ENCODE assay signal across 8 mouse cellular contexts in the genomic region with DNA sequence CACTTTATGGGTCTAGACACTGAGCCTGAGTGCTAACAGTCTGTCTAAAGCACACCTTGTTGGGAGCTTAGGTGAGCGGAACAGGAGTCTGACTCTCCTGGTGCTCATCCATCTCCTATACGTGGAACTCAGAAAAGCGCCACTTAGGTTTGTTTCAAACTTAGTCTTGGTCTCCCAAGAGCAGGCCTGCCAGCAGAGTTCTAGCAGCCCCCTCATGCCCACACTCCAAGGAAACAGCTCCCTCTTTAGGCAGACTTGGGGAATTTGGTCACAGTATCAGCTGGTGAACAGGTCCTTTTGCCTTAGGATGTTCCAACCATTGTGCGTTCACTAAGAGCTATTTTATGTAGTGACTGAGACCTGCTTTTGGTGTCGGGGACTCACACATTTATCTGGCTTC.
A peak's percentile ranks its signal among the peaks of the same experiment; 100 is the strongest.
DNase-seq lines count a peak whose midpoint lies in the region; ATAC-seq and TF ChIP-seq lines count a peak whose summit lies in the region.

No protein-coding gene starts in this region.

- H3K4me1 ChIP-seq in forebrain, embryonic 10.5 days, result no peaks in the 10 kb centered on the region
- no peaks in the 10 kb centered on the region for H3K4me1 ChIP-seq in forebrain, embryonic 11.5 days (replicated peaks; ENCODE audit: control insufficient read depth, insufficient read depth, low read length)
- H3K4me1 ChIP-seq in midbrain, embryonic 11.5 days (ENCODE audit: control insufficient read depth, insufficient read depth, low read length), result no peaks in the 10 kb centered on the region
- H3K4me1 ChIP-seq in midbrain, embryonic 16.5 days (ENCODE audit: control insufficient read depth, insufficient read depth, low read length), result no peaks in the 10 kb centered on the region
- no peaks in the 10 kb centered on the region for H3K4me1 ChIP-seq in limb, embryonic 14.5 days (ENCODE audit: control insufficient read depth, insufficient read depth, low read length)

- H3K4me3 ChIP-seq in forebrain, embryonic 10.5 days, result no peak overlapping the region
- no peak overlapping the region for H3K4me3 ChIP-seq in forebrain, embryonic 11.5 days (ENCODE audit: low read depth, low read length)
- no peak overlapping the region for H3K4me3 ChIP-seq in midbrain, embryonic 11.5 days (ENCODE audit: low read depth, low read length)
- no peak overlapping the region for H3K4me3 ChIP-seq in midbrain, embryonic 16.5 days (ENCODE audit: low read depth, low read length)
- H3K4me3 ChIP-seq in limb, embryonic 14.5 days (replicated peaks; ENCODE audit: low read length), result no peak overlapping the region

- no peak overlapping the region for H3K9ac ChIP-seq in forebrain, embryonic 11.5 days (ENCODE audit: low read length)
- H3K9ac ChIP-seq in midbrain, embryonic 11.5 days (ENCODE audit: low read length), result no peak overlapping the region
- no peak overlapping the region for H3K9ac ChIP-seq in midbrain, embryonic 16.5 days (ENCODE audit: low read depth, low read length)
- no peak overlapping the region for H3K9ac ChIP-seq in limb, embryonic 14.5 days (ENCODE audit: low read depth, low read length, severe bottlenecking)

- H3K27me3 ChIP-seq in forebrain, embryonic 10.5 days (ENCODE audit: poor library complexity, severe bottlenecking), result no peaks in the 10 kb centered on the region
- no peaks in the 10 kb centered on the region for H3K27me3 ChIP-seq in forebrain, embryonic 11.5 days (ENCODE audit: control insufficient read depth, insufficient read depth, low read length)
- H3K27me3 ChIP-seq in midbrain, embryonic 11.5 days (ENCODE audit: control insufficient read depth, insufficient read depth, low read length), result no peaks in the 10 kb centered on the region
- no peaks in the 10 kb centered on the region for H3K27me3 ChIP-seq in midbrain, embryonic 16.5 days (ENCODE audit: control insufficient read depth, insufficient read depth, low read depth, low read length)
- no peaks in the 10 kb centered on the region for H3K27me3 ChIP-seq in limb, embryonic 14.5 days (ENCODE audit: control insufficient read depth, insufficient read depth, low read length)

- peak; percentile 18 for DNase-seq in forebrain, embryonic 10.5 days (ENCODE audit: extremely low spot score, low spot score)
- no peak for DNase-seq in forebrain, embryonic 11.5 days (ENCODE audit: low spot score)
- DNase-seq in midbrain, embryonic 11.5 days (ENCODE audit: low spot score, missing footprints), result peak; percentile 84
- DNase-seq in forelimb bud, embryonic 11.5 days (ENCODE audit: low read depth, low spot score), result peak; percentile 35
- DNase-seq in limb, embryonic 14.5 days (ENCODE audit: low spot score), result peak; percentile 38
- peak; percentile 17 for DNase-seq in right cerebral cortex, postnatal 4 days
- DNase-seq in gastrocnemius, postnatal 10 days, result no peak

- H3K9me3 ChIP-seq in forebrain, embryonic 10.5 days, result no peaks in the 10 kb centered on the region
- no peaks in the 10 kb centered on the region for H3K9me3 ChIP-seq in forebrain, embryonic 11.5 days (ENCODE audit: control insufficient read depth, low read length)
- H3K9me3 ChIP-seq in midbrain, embryonic 11.5 days (ENCODE audit: control insufficient read depth, low read length), result no peaks in the 10 kb centered on the region
- no peaks in the 10 kb centered on the region for H3K9me3 ChIP-seq in midbrain, embryonic 16.5 days (replicated peaks; ENCODE audit: control insufficient read depth, low read length, poor library complexity, severe bottlenecking)
- H3K9me3 ChIP-seq in limb, embryonic 14.5 days (ENCODE audit: control insufficient read depth, low read length), result no peaks in the 10 kb centered on the region

- H3K4me2 ChIP-seq in forebrain, embryonic 11.5 days (ENCODE audit: low read depth, low read length, severe bottlenecking), result no peak overlapping the region
- H3K4me2 ChIP-seq in midbrain, embryonic 11.5 days, result no peak overlapping the region
- no peak overlapping the region for H3K4me2 ChIP-seq in midbrain, embryonic 16.5 days (ENCODE audit: low read length)
- H3K4me2 ChIP-seq in limb, embryonic 14.5 days (replicated peaks; ENCODE audit: low read depth, low read length, severe bottlenecking), result no peak overlapping the region

- WGBS in forebrain, embryonic 10.5 days, result 55% methylated on average over 5 of the region's 5 CpGs
- 45% methylated on average over 5 of the region's 5 CpGs for WGBS in forebrain, embryonic 11.5 days
- WGBS in midbrain, embryonic 11.5 days, result 48% methylated on average over 5 of the region's 5 CpGs
- WGBS in midbrain, embryonic 16.5 days, result 55% methylated on average over 5 of the region's 5 CpGs
- WGBS in limb, embryonic 14.5 days, result 34% methylated on average over 5 of the region's 5 CpGs

- no peak overlapping the region for H3K27ac ChIP-seq in forebrain, embryonic 10.5 days
- no peak overlapping the region for H3K27ac ChIP-seq in forebrain, embryonic 11.5 days (ENCODE audit: low read depth, low read length)
- no peak overlapping the region for H3K27ac ChIP-seq in midbrain, embryonic 11.5 days (ENCODE audit: low read depth, low read length)
- H3K27ac ChIP-seq in midbrain, embryonic 16.5 days (ENCODE audit: low read length), result no peak overlapping the region
- no peak overlapping the region for H3K27ac ChIP-seq in limb, embryonic 14.5 days (replicated peaks; ENCODE audit: low read depth, low read length)

- TF ChIP-seq POLR2A in limb, embryonic 14.5 days (IDR thresholded peaks at IDR 0.05; ENCODE audit: borderline replicate concordance, extremely low read depth, insufficient read depth, insufficient read length), result no peak

- no peaks in the 10 kb centered on the region for H3K36me3 ChIP-seq in forebrain, embryonic 10.5 days (replicated peaks)
- H3K36me3 ChIP-seq in forebrain, embryonic 11.5 days (ENCODE audit: control insufficient read depth, insufficient read depth, low read length), result no peaks in the 10 kb centered on the region
- no peaks in the 10 kb centered on the region for H3K36me3 ChIP-seq in midbrain, embryonic 11.5 days (ENCODE audit: control insufficient read depth, insufficient read depth, low read length)
- H3K36me3 ChIP-seq in midbrain, embryonic 16.5 days (ENCODE audit: control insufficient read depth, insufficient read depth, low read length), result no peaks in the 10 kb centered on the region
- H3K36me3 ChIP-seq in limb, embryonic 14.5 days (ENCODE audit: control insufficient read depth, insufficient read depth, low read length), result no peaks in the 10 kb centered on the region

- no peak for ATAC-seq in forebrain, embryonic 11.5 days (replicated peaks; ENCODE audit: low FRiP score)
- ATAC-seq in midbrain, embryonic 11.5 days (ENCODE audit: low FRiP score), result no peak
- ATAC-seq in midbrain, embryonic 16.5 days, result no peak
- ATAC-seq in limb, embryonic 14.5 days (ENCODE audit: low FRiP score, low read depth), result peak; percentile 74; the same call in 1 of the 2 replicates

Comparison
In these comparisons a context has a peak if more than half of its experiments do, and no peak if none do; other contexts are left out.
1. DNase-seq: peak in forebrain, embryonic 10.5 days (single experiment), midbrain, embryonic 11.5 days (single experiment), forelimb bud, embryonic 11.5 days (single experiment), limb, embryonic 14.5 days (single experiment) and right cerebral cortex, postnatal 4 days (single experiment); none in forebrain, embryonic 11.5 days (single experiment) and gastrocnemius, postnatal 10 days (single experiment).